Mouse (Mus musculus) heart, postnatal 0 days (tissue): ENCODE data around the gene Cept1.

ENCODE experiments used
- CTCF ChIP-seq: IDR thresholded peaks from 2 replicates; pipeline ENCODE4 v1.5.1; 2016; ENCODE audit warnings: antibody characterized with exemption, control low read depth, low read depth
- EP300 ChIP-seq: IDR thresholded peaks from 2 replicates; pipeline ENCODE4 v1.6.1; 2016; ENCODE audit warnings: antibody characterized with exemption, low read depth

DNA sequence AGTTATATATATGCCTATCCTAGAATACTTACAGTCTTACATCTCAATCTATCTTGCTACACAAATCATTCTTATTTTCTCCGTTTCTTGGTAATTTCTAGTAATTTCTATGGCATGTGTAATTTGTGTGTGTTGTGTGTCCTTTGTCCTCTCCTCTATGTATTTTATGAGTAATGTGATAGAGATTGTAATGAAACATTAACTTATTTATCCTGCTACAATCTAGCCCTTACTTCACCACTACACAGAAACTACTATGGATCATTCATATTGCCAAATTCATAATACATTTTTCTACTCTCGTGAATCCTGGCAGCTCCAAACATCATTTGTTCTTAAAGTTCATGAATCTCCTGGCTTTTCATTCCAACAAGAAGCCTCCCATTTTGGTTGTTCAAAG is 19.6 kb downstream of the Cept1 start:
- no peak for TF ChIP-seq CTCF
- no peak for TF ChIP-seq EP300
